Mouse (Mus musculus): ENCODE measurements around the gene Hoxb9. TPM values are rescaled to one million over a fixed set of nuclear protein-coding genes. Genes with fewer than 3 reads are reported as not detected.

The Hoxb9 gene
- polyA plus RNA-seq, 1 experiment from 2014 or later = 0.09 TPM

DNA sequence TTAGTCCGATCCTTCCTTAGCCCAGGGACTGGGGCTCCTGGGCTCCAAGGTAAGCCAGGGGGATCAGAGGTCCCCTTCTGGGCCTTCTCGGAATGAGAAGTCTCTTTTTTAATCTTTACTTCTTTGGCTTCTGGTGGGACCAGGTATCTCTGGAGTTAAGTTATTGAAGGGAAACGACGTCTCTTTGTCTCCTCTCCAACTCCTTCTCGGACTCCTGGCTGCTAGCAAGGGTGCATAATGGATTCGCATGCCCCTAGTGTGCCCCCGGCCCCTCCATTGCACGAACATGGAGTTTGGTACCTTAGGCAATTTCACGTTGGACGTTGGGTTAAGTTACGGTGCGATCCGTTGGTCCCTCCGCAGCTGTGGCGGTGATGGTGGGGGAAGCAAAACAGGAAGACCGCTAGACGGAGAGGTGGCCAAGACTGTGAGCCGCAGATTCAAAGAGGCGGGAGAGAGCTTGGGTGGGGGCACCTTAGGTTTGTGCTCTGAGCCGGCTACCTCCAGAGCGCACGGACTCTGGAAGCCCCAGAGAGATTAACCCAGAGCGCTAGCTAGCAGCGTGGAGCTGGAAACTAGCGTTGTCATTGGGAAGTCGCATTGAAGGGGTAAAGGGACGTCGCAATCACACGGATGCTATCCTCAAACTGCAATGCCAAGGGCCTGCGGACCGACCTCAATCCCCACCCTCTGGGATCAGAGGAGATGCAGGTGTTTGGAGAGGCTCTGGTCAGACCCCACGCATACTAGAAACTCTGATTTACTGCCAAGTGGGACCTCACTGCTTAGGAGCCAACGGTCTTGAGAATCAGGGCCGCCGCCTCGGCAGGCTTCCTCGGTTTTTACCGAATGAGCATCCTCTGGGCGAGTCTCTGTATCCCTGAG, 15.9 kb upstream of the Hoxb9 start:
- H3K9ac ChIP-seq (ENCODE audit: low read depth, low read length) = no peak overlapping the region
- no peaks in the 10 kb centered on the region for H3K9me3 ChIP-seq (replicated peaks; ENCODE audit: control insufficient read depth, low read length)
- H3K4me1 ChIP-seq (ENCODE audit: control insufficient read depth, insufficient read depth, low read length) = no peaks in the 10 kb centered on the region
- WGBS (ENCODE audit: insufficient replicate concordance) = 2% methylated on average over 39 of the region's 39 CpGs
- H3K36me3 ChIP-seq (ENCODE audit: control insufficient read depth, insufficient read depth, low read length) = no peaks in the 10 kb centered on the region
- no peak overlapping the region for H3K27ac ChIP-seq (ENCODE audit: low read depth, low read length)
- H3K4me2 ChIP-seq = no peak overlapping the region
- H3K4me3 ChIP-seq (ENCODE audit: low read depth, low read length) = 0 out of 2 replicates have a peak overlapping the region, but pooled peaks have one; percentile 3
- H3K27me3 ChIP-seq (ENCODE audit: control insufficient read depth, insufficient read depth, low read length) = peaks cover 98% of the 10 kb centered on the region
- no peak for ATAC-seq (replicated peaks; ENCODE audit: insufficient number of reproducible peaks, low FRiP score, low TSS enrichment)

DNA sequence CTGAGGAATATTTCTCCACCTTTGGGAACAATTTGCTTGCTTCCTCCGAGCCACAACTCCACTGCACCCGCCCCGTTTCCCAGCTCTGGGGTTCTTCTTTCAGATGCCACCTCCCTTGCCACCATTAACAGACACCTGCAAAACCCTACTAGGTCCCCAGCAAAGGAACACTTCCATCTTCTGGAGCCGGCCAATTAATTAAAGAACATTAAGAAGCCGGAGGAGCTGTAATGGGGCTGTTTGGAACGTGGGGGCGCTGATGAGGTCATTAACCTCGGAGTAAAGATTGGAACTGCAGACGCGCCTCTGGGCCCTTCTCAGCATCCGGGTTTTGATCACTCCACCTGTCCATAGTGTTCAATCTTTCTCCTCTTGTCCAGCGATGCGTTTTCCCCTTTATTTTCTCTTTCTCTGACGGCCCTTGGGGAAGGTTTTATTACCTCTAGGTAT, 15.2 kb upstream of the Hoxb9 start:
- WGBS (ENCODE audit: insufficient replicate concordance) = 3% methylated on average over 14 of the region's 14 CpGs
- Histone ChIP-seq H3K9me3 (replicated peaks; ENCODE audit: control insufficient read depth, low read length) (no peaks in the 10 kb centered on the region), H3K4me1 (ENCODE audit: control insufficient read depth, insufficient read depth, low read length) (no peaks in the 10 kb centered on the region), H3K4me3 (ENCODE audit: low read depth, low read length) (no peak overlapping the region), H3K9ac (ENCODE audit: low read depth, low read length) (no peak overlapping the region), H3K4me2 (no peak overlapping the region), H3K27me3 (ENCODE audit: control insufficient read depth, insufficient read depth, low read length) (peaks cover 98% of the 10 kb centered on the region), H3K36me3 (ENCODE audit: control insufficient read depth, insufficient read depth, low read length) (no peaks in the 10 kb centered on the region), H3K27ac (ENCODE audit: low read depth, low read length) (no peak overlapping the region)
- no peak for ATAC-seq (replicated peaks; ENCODE audit: insufficient number of reproducible peaks, low FRiP score, low TSS enrichment)

DNA sequence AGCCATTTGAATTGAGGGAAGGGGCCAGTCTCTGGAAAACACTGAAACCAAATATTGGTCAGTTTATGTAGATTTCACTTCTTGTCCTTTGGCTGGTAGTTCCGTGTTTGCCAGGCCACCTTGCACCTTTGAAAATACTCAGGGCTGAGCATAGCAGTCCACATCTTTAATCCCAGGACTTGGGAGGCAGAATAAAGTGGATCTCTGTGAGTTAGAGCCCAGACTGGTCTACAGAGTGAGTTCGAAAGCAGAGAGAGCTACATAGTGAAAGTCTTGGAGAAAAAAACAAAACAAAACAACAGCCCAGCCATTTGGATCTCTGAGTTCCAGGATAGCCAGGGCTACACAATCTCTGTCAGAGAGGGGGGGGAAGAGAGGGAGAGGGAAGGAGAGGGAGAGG, 14.1 kb upstream of the Hoxb9 start:
- Histone ChIP-seq H3K36me3 (ENCODE audit: control insufficient read depth, insufficient read depth, low read length) (no peaks in the 10 kb centered on the region), H3K4me3 (ENCODE audit: low read depth, low read length) (no peak overlapping the region), H3K4me2 (no peak overlapping the region), H3K27ac (ENCODE audit: low read depth, low read length) (no peak overlapping the region), H3K9ac (ENCODE audit: low read depth, low read length) (no peak overlapping the region), H3K27me3 (ENCODE audit: control insufficient read depth, insufficient read depth, low read length) (peaks cover 100% of the 10 kb centered on the region), H3K4me1 (ENCODE audit: control insufficient read depth, insufficient read depth, low read length) (no peaks in the 10 kb centered on the region), H3K9me3 (replicated peaks; ENCODE audit: control insufficient read depth, low read length) (no peaks in the 10 kb centered on the region)
- WGBS (ENCODE audit: insufficient replicate concordance) = 22% methylated on average over 2 of the region's 2 CpGs
- ATAC-seq (replicated peaks; ENCODE audit: insufficient number of reproducible peaks, low FRiP score, low TSS enrichment) = no peak

DNA sequence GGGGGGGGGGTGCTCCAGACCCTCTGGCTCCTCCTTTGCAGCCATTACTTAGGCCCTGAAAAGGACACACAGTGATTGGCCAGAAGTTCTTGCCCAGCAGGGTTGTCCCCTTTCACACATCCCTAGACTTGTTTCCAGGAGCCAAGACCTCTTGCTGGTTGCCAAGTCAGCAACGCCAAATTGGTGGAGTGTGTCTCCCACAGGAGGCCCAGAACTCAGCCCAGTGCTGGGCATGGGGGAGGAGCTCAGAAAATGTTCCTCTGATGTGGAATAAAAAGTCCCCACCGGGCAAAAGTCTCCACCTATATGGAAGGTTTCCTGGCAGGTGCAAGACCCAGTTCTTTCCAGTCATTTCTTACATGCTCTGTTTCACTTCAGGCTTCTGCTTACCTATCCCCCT, 12.2 kb upstream of the Hoxb9 start:
- no peak overlapping the region for H3K27ac ChIP-seq (ENCODE audit: low read depth, low read length)
- peaks cover 100% of the 10 kb centered on the region for H3K27me3 ChIP-seq (ENCODE audit: control insufficient read depth, insufficient read depth, low read length)
- H3K9ac ChIP-seq (ENCODE audit: low read depth, low read length) = no peak overlapping the region
- H3K9me3 ChIP-seq (replicated peaks; ENCODE audit: control insufficient read depth, low read length) = no peaks in the 10 kb centered on the region
- H3K4me1 ChIP-seq (ENCODE audit: control insufficient read depth, insufficient read depth, low read length) = no peaks in the 10 kb centered on the region
- 0% methylated on average over 2 of the region's 2 CpGs for WGBS (ENCODE audit: insufficient replicate concordance)
- H3K4me3 ChIP-seq (ENCODE audit: low read depth, low read length) = no peak overlapping the region
- no peaks in the 10 kb centered on the region for H3K36me3 ChIP-seq (ENCODE audit: control insufficient read depth, insufficient read depth, low read length)
- no peak for ATAC-seq (replicated peaks; ENCODE audit: insufficient number of reproducible peaks, low FRiP score, low TSS enrichment)
- no peak overlapping the region for H3K4me2 ChIP-seq

DNA sequence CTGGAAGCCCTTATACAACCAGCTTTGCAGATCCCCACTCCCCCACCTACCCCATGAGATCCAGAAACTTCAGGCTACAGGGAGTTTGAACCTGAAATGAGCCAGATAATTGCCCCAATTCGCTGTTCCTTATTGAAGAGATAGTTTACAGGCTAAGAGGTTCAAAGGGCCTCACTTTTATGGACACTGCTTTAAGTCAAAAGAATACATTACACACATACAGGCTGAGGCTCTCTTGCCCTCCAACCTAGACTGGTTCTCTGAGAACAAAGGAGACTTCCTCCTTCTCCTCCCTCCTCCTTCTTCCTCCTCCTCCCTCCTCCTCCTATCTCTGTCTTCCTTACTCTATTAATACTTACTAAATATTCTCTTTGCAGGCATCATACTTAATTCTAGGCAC, 11.7 kb upstream of the Hoxb9 start:
- Histone ChIP-seq H3K27ac (ENCODE audit: low read depth, low read length) (no peak overlapping the region), H3K4me3 (ENCODE audit: low read depth, low read length) (no peak overlapping the region), H3K36me3 (ENCODE audit: control insufficient read depth, insufficient read depth, low read length) (no peaks in the 10 kb centered on the region), H3K9me3 (replicated peaks; ENCODE audit: control insufficient read depth, low read length) (no peaks in the 10 kb centered on the region), H3K9ac (ENCODE audit: low read depth, low read length) (no peak overlapping the region), H3K4me1 (ENCODE audit: control insufficient read depth, insufficient read depth, low read length) (no peaks in the 10 kb centered on the region), H3K27me3 (ENCODE audit: control insufficient read depth, insufficient read depth, low read length) (peaks cover 100% of the 10 kb centered on the region), H3K4me2 (no peak overlapping the region)
- no peak for ATAC-seq (replicated peaks; ENCODE audit: insufficient number of reproducible peaks, low FRiP score, low TSS enrichment)
- 18% methylated on average over 1 of the region's 1 CpGs for WGBS (ENCODE audit: insufficient replicate concordance)

DNA sequence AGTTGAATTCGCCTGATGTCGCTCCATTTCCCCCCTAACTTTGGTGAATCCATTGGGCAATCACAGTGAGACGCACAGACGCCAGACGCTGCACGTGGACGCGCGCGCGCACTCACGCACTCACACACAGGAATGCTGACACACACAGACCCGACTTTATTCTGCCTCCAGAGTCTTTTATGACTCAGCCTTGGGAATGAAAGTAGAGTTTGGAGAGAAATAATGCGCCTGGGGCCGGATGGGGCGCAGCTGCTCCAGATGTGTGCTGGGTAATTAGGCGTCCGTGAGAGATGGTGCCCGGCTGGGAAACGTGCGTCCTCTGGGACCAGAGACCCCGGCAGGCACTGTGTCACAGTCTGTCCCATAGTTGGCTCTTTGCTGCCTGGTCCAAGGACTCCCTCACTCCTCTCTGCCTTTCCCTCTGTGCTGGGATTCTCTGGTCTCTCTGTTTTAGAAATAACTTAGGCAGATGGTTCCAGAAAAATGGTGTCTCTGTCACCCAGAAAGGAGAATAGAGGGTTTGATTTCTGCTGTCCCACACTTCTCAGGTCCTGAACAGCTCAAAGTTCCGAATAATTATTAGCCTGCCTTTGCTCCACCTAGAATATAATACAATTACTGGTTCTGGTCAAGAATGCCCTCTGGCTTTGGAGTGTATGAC, 10.8 kb upstream of the Hoxb9 start:
- Histone ChIP-seq H3K27ac (ENCODE audit: low read depth, low read length) (no peak overlapping the region), H3K27me3 (ENCODE audit: control insufficient read depth, insufficient read depth, low read length) (peaks cover 100% of the 10 kb centered on the region), H3K4me1 (ENCODE audit: control insufficient read depth, insufficient read depth, low read length) (no peaks in the 10 kb centered on the region), H3K9me3 (replicated peaks; ENCODE audit: control insufficient read depth, low read length) (no peaks in the 10 kb centered on the region), H3K4me2 (no peak overlapping the region), H3K36me3 (ENCODE audit: control insufficient read depth, insufficient read depth, low read length) (no peaks in the 10 kb centered on the region), H3K9ac (ENCODE audit: low read depth, low read length) (no peak overlapping the region), H3K4me3 (ENCODE audit: low read depth, low read length) (no peak overlapping the region)
- 2% methylated on average over 23 of the region's 23 CpGs for WGBS (ENCODE audit: insufficient replicate concordance)
- ATAC-seq (replicated peaks; ENCODE audit: insufficient number of reproducible peaks, low FRiP score, low TSS enrichment) = no peak

DNA sequence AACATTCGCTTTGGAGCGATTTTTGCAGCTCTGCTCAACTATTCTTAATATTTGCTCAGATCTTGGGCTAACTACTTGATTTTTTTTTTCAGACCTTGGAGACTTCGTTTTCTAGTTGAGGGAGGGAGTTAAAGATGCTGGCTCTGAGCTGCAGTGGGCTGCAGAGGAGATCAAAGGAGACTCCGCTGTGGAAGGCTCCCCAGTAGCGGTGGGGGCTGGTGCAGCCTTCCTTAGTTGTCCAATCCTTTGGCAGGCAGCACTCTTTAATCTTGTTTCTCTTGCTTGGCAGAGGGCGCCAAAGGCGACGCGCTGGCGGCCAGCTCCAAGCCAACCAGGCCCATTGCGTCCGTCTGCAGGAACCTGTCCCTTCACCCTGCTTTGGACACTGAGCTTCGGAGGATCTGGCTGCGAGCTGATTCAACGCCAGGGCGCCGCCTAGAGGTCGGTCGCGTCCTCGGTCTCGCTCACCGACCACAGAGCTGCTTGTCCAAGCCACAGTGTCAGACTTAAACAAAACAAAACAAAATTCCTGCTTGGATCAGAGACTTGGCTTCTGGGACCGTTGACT, 9.8 kb upstream of the Hoxb9 start:
- H3K27ac ChIP-seq (ENCODE audit: low read depth, low read length) = no peak overlapping the region
- H3K9me3 ChIP-seq (replicated peaks; ENCODE audit: control insufficient read depth, low read length) = no peaks in the 10 kb centered on the region
- no peak overlapping the region for H3K9ac ChIP-seq (ENCODE audit: low read depth, low read length)
- H3K36me3 ChIP-seq (ENCODE audit: control insufficient read depth, insufficient read depth, low read length) = no peaks in the 10 kb centered on the region
- H3K4me1 ChIP-seq (ENCODE audit: control insufficient read depth, insufficient read depth, low read length) = no peaks in the 10 kb centered on the region; the same call in 1 of the 2 replicates
- H3K27me3 ChIP-seq (ENCODE audit: control insufficient read depth, insufficient read depth, low read length) = peaks cover 100% of the 10 kb centered on the region
- H3K4me3 ChIP-seq (ENCODE audit: low read depth, low read length) = no peak overlapping the region
- H3K4me2 ChIP-seq = no peak overlapping the region
- 1% methylated on average over 24 of the region's 24 CpGs for WGBS (ENCODE audit: insufficient replicate concordance)
- no peak for ATAC-seq (replicated peaks; ENCODE audit: insufficient number of reproducible peaks, low FRiP score, low TSS enrichment)

DNA sequence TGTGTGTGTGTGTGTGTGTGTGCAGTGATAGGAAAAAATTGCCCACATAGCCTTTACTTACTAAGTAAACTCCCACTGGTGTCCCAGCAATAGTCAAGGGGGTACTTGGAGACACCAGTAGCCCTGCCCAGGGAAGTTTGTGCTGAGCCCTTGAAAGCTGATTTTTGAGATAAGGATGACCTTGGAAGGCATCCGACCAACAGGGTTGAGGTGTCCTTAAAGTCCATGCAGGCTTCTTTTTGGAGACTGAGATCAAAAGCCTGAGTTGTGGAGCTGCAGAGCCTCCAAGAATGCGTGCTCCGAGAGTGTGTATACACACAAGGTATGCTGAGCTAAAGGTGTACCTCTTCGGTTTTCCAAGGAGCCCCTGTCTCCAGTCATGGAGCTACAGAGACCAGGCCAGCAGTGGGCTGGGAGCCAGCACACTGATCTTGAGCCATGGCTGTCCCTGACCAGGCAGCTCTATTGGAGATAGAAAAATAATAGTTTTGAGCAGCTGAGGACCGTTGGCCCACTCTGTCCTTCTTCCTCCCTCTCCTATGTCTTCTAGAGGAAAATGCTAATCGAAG, 8.9 kb upstream of the Hoxb9 start:
- Histone ChIP-seq H3K27ac (ENCODE audit: low read depth, low read length) (no peak overlapping the region), H3K4me3 (ENCODE audit: low read depth, low read length) (no peak overlapping the region), H3K27me3 (ENCODE audit: control insufficient read depth, insufficient read depth, low read length) (peaks cover 100% of the 10 kb centered on the region), H3K9me3 (replicated peaks; ENCODE audit: control insufficient read depth, low read length) (no peaks in the 10 kb centered on the region), H3K36me3 (ENCODE audit: control insufficient read depth, insufficient read depth, low read length) (no peaks in the 10 kb centered on the region), H3K4me1 (ENCODE audit: control insufficient read depth, insufficient read depth, low read length) (no peaks in the 10 kb centered on the region; the same call in 1 of the 2 replicates), H3K4me2 (no peak overlapping the region), H3K9ac (ENCODE audit: low read depth, low read length) (no peak overlapping the region)
- ATAC-seq (replicated peaks; ENCODE audit: insufficient number of reproducible peaks, low FRiP score, low TSS enrichment) = no peak
- 5% methylated on average over 6 of the region's 6 CpGs for WGBS (ENCODE audit: insufficient replicate concordance)
